ENCODE assay signal across 10 mouse cellular contexts in genomic region chrX:129974816-129975215, GRCm38 (mm10).
A peak's percentile ranks its signal among the peaks of the same experiment; 100 is the strongest.
DNase-seq lines count a peak whose midpoint lies in the region; ATAC-seq and TF ChIP-seq lines count a peak whose summit lies in the region.
"Had no signal": no experiment of that assay in that cellular context is flagged by ENCODE, and none has a peak within 500 bp of the region (broad histone marks: within the 10 kb centered on the region; RNA-seq: fewer than 3 reads in every experiment).

No protein-coding gene starts in this region.

- no peaks in the 10 kb centered on the region for H3K9me3 ChIP-seq in lung, embryonic 14.5 days (ENCODE audit: low read depth, low read length)

- H3K27me3 ChIP-seq in lung, embryonic 14.5 days (ENCODE audit: insufficient read depth, low read length), result no peaks in the 10 kb centered on the region

- no peak overlapping the region for H3K4me2 ChIP-seq in lung, embryonic 14.5 days

- no peak overlapping the region for H3K27ac ChIP-seq in gastrocnemius, adult 2 months
- no peak overlapping the region for H3K27ac ChIP-seq in lung, embryonic 14.5 days (ENCODE audit: low read depth)

- no peak for DNase-seq in gastrocnemius, adult 2 months
- no peak for DNase-seq in gastrocnemius, postnatal 10 days
- peak; percentile 5 for DNase-seq in lung, embryonic 14.5 days
- no peak for DNase-seq in lung, postnatal 14 days
- peak; percentile 25 to 26 for DNase-seq in cerebellum, adult 18-20 months
- peak; percentile 27 for DNase-seq in retina, embryonic 14.5 days (ENCODE audit: low spot score)
- no peak for DNase-seq in adrenal gland, postnatal 25 days
- no peak for DNase-seq in c-Kit-positive CD71-positive TER-119-positive erythroid progenitor cells, embryonic 14.5 days (ENCODE audit: low spot score)
- DNase-seq: lung, postnatal 36 days had no signal

- H3K4me3 ChIP-seq in gastrocnemius, adult 2 months, result no peak overlapping the region
- H3K4me3 ChIP-seq in lung, embryonic 14.5 days (ENCODE audit: low read depth, low read length), result no peak overlapping the region

- ATAC-seq in lung, embryonic 14.5 days (ENCODE audit: insufficient read depth), result no peak
- ATAC-seq: Patski had no signal

- no peak overlapping the region for H3K9ac ChIP-seq in lung, embryonic 14.5 days

- WGBS in lung, embryonic 14.5 days, result 71% methylated on average over 4 of the region's 4 CpGs

- intact Hi-C loops in gastrocnemius, adult 2 months (cut with DNase I), result no loop called here

- TF ChIP-seq CTCF in gastrocnemius, adult 2 months (IDR thresholded peaks at IDR 0.05), result peak; percentile 33; the same call in 1 of the 2 replicates
- TF ChIP-seq CTCF in lung, embryonic 14.5 days (IDR thresholded peaks at IDR 0.05; ENCODE audit: low read depth), result peak; percentile 1; the same call in 1 of the 2 replicates

- H3K36me3 ChIP-seq in lung, embryonic 14.5 days (ENCODE audit: insufficient read depth), result no peaks in the 10 kb centered on the region

- H3K4me1 ChIP-seq in lung, embryonic 14.5 days (ENCODE audit: insufficient read depth), result no peaks in the 10 kb centered on the region

Comparison
In these comparisons a context has a peak if more than half of its experiments do, and no peak if none do; other contexts are left out.
1. DNase-seq: peak in lung, embryonic 14.5 days (single experiment), cerebellum, adult 18-20 months (2 of 2) and retina, embryonic 14.5 days (single experiment); none in gastrocnemius, adult 2 months (single experiment), gastrocnemius, postnatal 10 days (single experiment), lung, postnatal 14 days (single experiment), adrenal gland, postnatal 25 days (single experiment) and c-Kit-positive CD71-positive TER-119-positive erythroid progenitor cells, embryonic 14.5 days (single experiment).